Mouse (Mus musculus) G1E (cell line): ENCODE data around the gene AC170998.1.

ENCODE experiments used
- CTCF ChIP-seq: IDR thresholded peaks from 2 replicates; pipeline ENCODE4 v1.5.1; 2012; ENCODE audit warnings: low read depth, low read length, inconsistent platforms, mixed read lengths
- GATA1 ChIP-seq: IDR thresholded peaks from 2 replicates; pipeline ENCODE4 v1.6.1; 2012; ENCODE audit warnings: borderline replicate concordance, low read length, inconsistent platforms, mixed read lengths
- TAL1 ChIP-seq: conservative IDR thresholded peaks from 2 replicates; pipeline ENCODE4 v1.6.1; 2012; ENCODE audit warnings: low read depth, low read length, inconsistent platforms, mixed read lengths

DNA sequence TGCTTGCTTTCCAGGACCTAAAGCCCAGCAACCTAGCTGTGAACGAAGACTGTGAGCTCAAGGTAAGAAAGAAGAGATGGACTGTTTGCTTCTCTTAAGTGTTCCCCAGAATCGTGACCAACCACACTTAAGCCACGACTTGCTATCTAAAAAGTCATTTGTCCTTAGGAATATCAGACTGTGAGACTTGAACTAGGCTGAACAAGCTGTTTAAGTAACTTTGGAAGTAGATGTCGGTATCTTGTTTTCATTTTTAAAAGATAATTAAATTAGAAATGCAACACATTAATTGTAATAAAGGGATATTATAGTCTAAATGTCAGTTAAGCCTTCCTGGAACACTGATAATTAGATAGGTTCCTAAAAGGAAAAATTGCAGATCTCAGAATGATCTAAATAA is at the start of gene AC170998.1:
- no peak for TF ChIP-seq CTCF
- no peak for TF ChIP-seq TAL1
- TF ChIP-seq GATA1: no peak
